14 mouse cellular contexts compared by ENCODE assay signal in the genomic region with DNA sequence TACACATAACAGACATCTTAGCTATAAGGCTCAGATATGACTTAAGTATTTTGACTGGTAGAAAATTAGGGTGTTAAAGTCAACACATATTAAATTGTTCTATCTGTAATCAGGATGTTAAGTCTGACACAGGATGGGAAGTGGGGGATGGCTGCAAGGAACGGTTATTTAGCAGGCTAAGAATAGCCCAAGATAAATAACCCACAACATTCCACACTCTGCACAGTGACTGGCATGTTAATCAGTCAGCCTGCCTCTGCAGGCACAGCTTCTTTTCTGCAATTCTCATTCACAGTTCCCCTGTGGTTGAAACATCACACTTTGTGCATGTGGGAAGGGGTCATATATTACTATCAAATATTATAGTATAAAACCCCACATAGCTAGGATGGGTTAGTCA. TPM values are rescaled to one million over a fixed set of nuclear protein-coding genes. Genes with fewer than 3 reads are reported as not detected.
DNase-seq lines count a peak whose midpoint lies in the region; ATAC-seq and TF ChIP-seq lines count a peak whose summit lies in the region.
"Had no signal": no experiment of that assay in that cellular context is flagged by ENCODE, and none has a peak within 500 bp of the region (broad histone marks: within the 10 kb centered on the region; RNA-seq: fewer than 3 reads in every experiment).

No protein-coding gene starts in this region.

- peak; percentile 18; the same call in 1 of the 2 replicates for TF ChIP-seq EP300 in liver, postnatal 0 days (IDR thresholded peaks at IDR 0.05; ENCODE audit: low read depth)

- H3K27me3 ChIP-seq in hindbrain, embryonic 11.5 days (ENCODE audit: control insufficient read depth, insufficient read depth, low read length): no peaks in the 10 kb centered on the region
- H3K27me3 ChIP-seq in hindbrain, embryonic 16.5 days (replicated peaks; ENCODE audit: control insufficient read depth, insufficient read depth, low read length): no peaks in the 10 kb centered on the region
- no peaks in the 10 kb centered on the region for H3K27me3 ChIP-seq in heart, embryonic 16.5 days (ENCODE audit: control insufficient read depth, insufficient read depth, low read length)
- H3K27me3 ChIP-seq in liver, postnatal 0 days (ENCODE audit: insufficient read depth, low read length): no peaks in the 10 kb centered on the region
- H3K27me3 ChIP-seq: hindbrain, embryonic 15.5 days; lung, embryonic 15.5 days; stomach, embryonic 15.5 days had no signal

- 59% methylated on average over 1 of the region's 1 CpGs for WGBS in hindbrain, embryonic 11.5 days
- 23% methylated on average over 1 of the region's 1 CpGs for WGBS in hindbrain, embryonic 16.5 days
- 11% methylated on average over 1 of the region's 1 CpGs for WGBS in heart, embryonic 16.5 days
- WGBS in liver, postnatal 0 days (ENCODE audit: insufficient replicate concordance): 46% methylated on average over 1 of the region's 1 CpGs

- ATAC-seq in hindbrain, embryonic 11.5 days (ENCODE audit: low FRiP score): no peak
- ATAC-seq in hindbrain, embryonic 16.5 days: no peak
- peak; percentile 69 for ATAC-seq in common myeloid progenitor, adult 5-6 weeks (replicated peaks; ENCODE audit: low read depth, poor library complexity, severe bottlenecking)
- peak; percentile 60; the same call in 1 of the 2 replicates for ATAC-seq in heart, embryonic 16.5 days (replicated peaks; ENCODE audit: extremely low read depth, insufficient read depth, low FRiP score)
- no peak for ATAC-seq in liver, postnatal 0 days

- no peak overlapping the region for H3K4me2 ChIP-seq in hindbrain, embryonic 11.5 days (replicated peaks; ENCODE audit: low read depth, low read length)
- H3K4me2 ChIP-seq in hindbrain, embryonic 16.5 days (ENCODE audit: low read length): no peak overlapping the region
- peak overlapping the region; percentile 39; the same call in 1 of the 2 replicates for H3K4me2 ChIP-seq in heart, embryonic 16.5 days (ENCODE audit: low read depth, low read length)
- no peak overlapping the region for H3K4me2 ChIP-seq in liver, postnatal 0 days (ENCODE audit: low read depth, low read length)
- H3K4me2 ChIP-seq: hindbrain, embryonic 15.5 days; lung, embryonic 15.5 days; stomach, embryonic 15.5 days had no signal

- no peak for TF ChIP-seq CTCF in liver, postnatal 0 days (IDR thresholded peaks at IDR 0.05; ENCODE audit: low read depth)

- no peaks in the 10 kb centered on the region for H3K4me1 ChIP-seq in hindbrain, embryonic 11.5 days (replicated peaks; ENCODE audit: control insufficient read depth, insufficient read depth, low read length)
- H3K4me1 ChIP-seq in hindbrain, embryonic 16.5 days (ENCODE audit: control insufficient read depth, insufficient read depth, low read depth, low read length): no peaks in the 10 kb centered on the region
- peaks cover 7% of the 10 kb centered on the region for H3K4me1 ChIP-seq in heart, embryonic 16.5 days (ENCODE audit: control insufficient read depth, insufficient read depth, low read length)
- H3K4me1 ChIP-seq in liver, postnatal 0 days (ENCODE audit: insufficient read depth): peaks cover 8% of the 10 kb centered on the region
- H3K4me1 ChIP-seq: hindbrain, embryonic 15.5 days; lung, embryonic 15.5 days; stomach, embryonic 15.5 days had no signal

- no peaks in the 10 kb centered on the region for H3K9me3 ChIP-seq in hindbrain, embryonic 11.5 days (ENCODE audit: control insufficient read depth, low read length)
- no peaks in the 10 kb centered on the region for H3K9me3 ChIP-seq in hindbrain, embryonic 16.5 days (ENCODE audit: control insufficient read depth, low read length)
- no peaks in the 10 kb centered on the region for H3K9me3 ChIP-seq in heart, embryonic 16.5 days (replicated peaks; ENCODE audit: control insufficient read depth, low read length)
- H3K9me3 ChIP-seq in liver, postnatal 0 days (ENCODE audit: low read length): no peaks in the 10 kb centered on the region
- H3K9me3 ChIP-seq: hindbrain, embryonic 15.5 days; lung, embryonic 15.5 days; stomach, embryonic 15.5 days had no signal

- no peak overlapping the region for H3K9ac ChIP-seq in hindbrain, embryonic 11.5 days (ENCODE audit: low read depth, low read length)
- no peak overlapping the region for H3K9ac ChIP-seq in hindbrain, embryonic 16.5 days (ENCODE audit: low read depth, low read length)
- H3K9ac ChIP-seq in heart, embryonic 16.5 days (ENCODE audit: low read length): no peak overlapping the region
- no peak overlapping the region for H3K9ac ChIP-seq in liver, postnatal 0 days (replicated peaks)
- H3K9ac ChIP-seq: hindbrain, embryonic 15.5 days; lung, embryonic 15.5 days; stomach, embryonic 15.5 days had no signal

- no peak overlapping the region for H3K27ac ChIP-seq in hindbrain, embryonic 11.5 days (ENCODE audit: low read depth, low read length)
- no peak overlapping the region for H3K27ac ChIP-seq in hindbrain, embryonic 16.5 days (ENCODE audit: low read depth, low read length)
- peak overlapping the region; percentile 74 for H3K27ac ChIP-seq in heart, embryonic 16.5 days (ENCODE audit: low read length)
- H3K27ac ChIP-seq in liver, postnatal 0 days (ENCODE audit: low read depth): no peak overlapping the region
- H3K27ac ChIP-seq: hindbrain, embryonic 15.5 days; lung, embryonic 15.5 days; stomach, embryonic 15.5 days had no signal

- H3K36me3 ChIP-seq in hindbrain, embryonic 11.5 days (ENCODE audit: control insufficient read depth, insufficient read depth, low read length): no peaks in the 10 kb centered on the region
- H3K36me3 ChIP-seq in hindbrain, embryonic 16.5 days (ENCODE audit: control insufficient read depth, insufficient read depth, low read length): peaks cover 21% of the 10 kb centered on the region
- peaks cover 32% of the 10 kb centered on the region for H3K36me3 ChIP-seq in heart, embryonic 16.5 days (ENCODE audit: control insufficient read depth, insufficient read depth)
- H3K36me3 ChIP-seq in liver, postnatal 0 days (replicated peaks; ENCODE audit: insufficient read depth, low read length): peaks cover 59% of the 10 kb centered on the region

- DNase-seq in hindbrain, embryonic 11.5 days (ENCODE audit: low spot score): peak; percentile 10
- DNase-seq in liver, postnatal 0 days: no peak
- no peak for DNase-seq in left cerebral cortex, adult 8-10 months (ENCODE audit: low spot score in 2 of 2)
- DNase-seq in T-cell, adult 2 months (ENCODE audit: low spot score): no peak
- DNase-seq in layer of hippocampus, postnatal 14 days (ENCODE audit: low spot score in 2 of 2): no peak
- DNase-seq: adrenal gland, postnatal 10 days; right cerebral cortex, postnatal 4 days; thymus, postnatal 25 days had no signal

- no peak overlapping the region for H3K4me3 ChIP-seq in hindbrain, embryonic 11.5 days (ENCODE audit: low read depth, low read length)
- H3K4me3 ChIP-seq in hindbrain, embryonic 16.5 days (ENCODE audit: low read length): no peak overlapping the region
- H3K4me3 ChIP-seq in heart, embryonic 16.5 days (ENCODE audit: low read length): no peak overlapping the region
- H3K4me3 ChIP-seq in liver, postnatal 0 days (ENCODE audit: low read depth, low read length): no peak overlapping the region
- H3K4me3 ChIP-seq: hindbrain, embryonic 15.5 days; lung, embryonic 15.5 days; stomach, embryonic 15.5 days had no signal

RNA-seq across cellular contexts. Expression of a gene that starts 32.6 kb away (rescaled TPM):
- polyA plus RNA-seq in hindbrain, embryonic 11.5 days (2014; fragmentation: Nextera tagmentation; extraction: Ambion mirVana): 2.2 and 2.6 TPM in 2 replicates
- polyA plus RNA-seq in hindbrain, embryonic 16.5 days (2015; fragmentation: Nextera tagmentation; extraction: Ambion mirVana): 1.8 and 2.1 TPM in 2 replicates
- 0.15 and 0.32 TPM in 2 replicates for total RNA-seq in common myeloid progenitor, adult 5-6 weeks (2017)
- 1.8 and 2.1 TPM in 2 replicates for polyA plus RNA-seq in heart, embryonic 16.5 days (2015; fragmentation: Nextera tagmentation; extraction: Ambion mirVana)
- polyA plus RNA-seq in liver, postnatal 0 days (2015; fragmentation: Nextera tagmentation; extraction: Ambion mirVana): 1.6 TPM in 2 replicates
- 1 to 10 TPM in 1 of 4 experiments, under 1 TPM in 2, not detected in 1; 0.40 to 1.1 (median 0.68) TPM for total RNA-seq in left cerebral cortex, adult 8-10 months (2022)
- 1 to 10 TPM in 1 of 2 experiments, under 1 TPM in 1; 0.41 to 1.3 TPM for total RNA-seq in layer of hippocampus, postnatal 14 days (2021)
- total RNA-seq: adrenal gland, postnatal 10 days had no signal

Comparison
In these comparisons a context has a peak if more than half of its experiments do, and no peak if none do; other contexts are left out.
1. ATAC-seq: peak in common myeloid progenitor, adult 5-6 weeks (single experiment) and heart, embryonic 16.5 days (single experiment); none in hindbrain, embryonic 11.5 days (single experiment), hindbrain, embryonic 16.5 days (single experiment) and liver, postnatal 0 days (single experiment).